Mouse (Mus musculus) midbrain, embryonic 14.5 days (tissue): Measurements from ENCODE around the gene Gm20815. TPM values are rescaled to one million over a fixed set of nuclear protein-coding genes. Genes with fewer than 3 reads are reported as not detected.
"Not testable (repeated sequence)": the region's sequence is repeated elsewhere in the genome, so short reads cannot be mapped to it uniquely, and the experiment has no call there.

Experiments
- ATAC-seq: fragments of 200-750 bp; cut with Nextera tagmentation; 2 replicates; pipeline ENCODE4 v1.8.0; 2017; ENCODE audit warnings: moderate number of reproducible peaks, moderate library complexity; ENCODE audit not compliant: low FRiP score, low TSS enrichment
- DNase-seq: peaks from one replicate; pipeline ENCODE4 v3.0.0-alpha.2; 2015
- H3K27ac ChIP-seq: fragments of 300-500 bp; sonication (generic); replicated peaks from 2 replicates; pipeline ENCODE4 v1.5.1; 2014; ENCODE audit warnings: mild to moderate bottlenecking, low read depth, low read length, moderate library complexity
- H3K27me3 ChIP-seq: fragments of 300-500 bp; sonication (generic); 2 replicates; pipeline ENCODE4 v1.6.1; 2014; ENCODE audit warnings: low read length, control low read depth, mixed read lengths; ENCODE audit not compliant: control insufficient read depth, insufficient read depth
- H3K36me3 ChIP-seq: fragments of 300-500 bp; sonication (generic); 2 replicates; pipeline ENCODE4 v1.6.1; 2014; ENCODE audit warnings: low read length, control low read depth; ENCODE audit not compliant: control insufficient read depth, insufficient read depth
- H3K4me1 ChIP-seq: fragments of 300-500 bp; sonication (generic); 2 replicates; pipeline ENCODE4 v1.6.1; 2014; ENCODE audit warnings: mild to moderate bottlenecking, antibody characterized with exemption, low read length, control low read depth; ENCODE audit not compliant: control insufficient read depth, insufficient read depth
- H3K4me2 ChIP-seq: fragments of 300-500 bp; sonication (generic); 2 replicates; pipeline ENCODE4 v1.6.1; 2014; ENCODE audit warnings: mild to moderate bottlenecking, low read length, moderate library complexity
- H3K4me3 ChIP-seq: fragments of 300-500 bp; sonication (generic); replicated peaks from 2 replicates; pipeline ENCODE4 v1.5.1; 2014; ENCODE audit warnings: low read depth, low read length
- H3K9ac ChIP-seq: fragments of 300-500 bp; sonication (generic); replicated peaks from 2 replicates; pipeline ENCODE4 v1.6.1; 2014; ENCODE audit warnings: mild to moderate bottlenecking, low read length, moderate library complexity
- H3K9me3 ChIP-seq: fragments of 300-500 bp; sonication (generic); 2 replicates; pipeline ENCODE4 v1.6.1; 2016; ENCODE audit warnings: low read length, control low read depth, mixed read lengths; ENCODE audit not compliant: control insufficient read depth
- WGBS: fragments of 180-500 bp; shearing (Covaris S2); extraction: QIAGEN DNeasy Blood & Tissue Kit; methylation state at CpG from one replicate; pipeline ENCODE4 v1.1.7; 2014; 5-methylcytosine and 5-hydroxymethylcytosine counted together
- polyA plus RNA-seq: library from polyadenylated mRNA; unstranded; fragments of >200 nt; fragmentation: Nextera tagmentation; extraction: Ambion mirVana; gene quantifications from 2 replicates; pipeline ENCODE4 v1.2.1, GENCODE M21; 2014

The Gm20815 gene
- polyA plus RNA-seq = not detected in 2 replicates

DNA sequence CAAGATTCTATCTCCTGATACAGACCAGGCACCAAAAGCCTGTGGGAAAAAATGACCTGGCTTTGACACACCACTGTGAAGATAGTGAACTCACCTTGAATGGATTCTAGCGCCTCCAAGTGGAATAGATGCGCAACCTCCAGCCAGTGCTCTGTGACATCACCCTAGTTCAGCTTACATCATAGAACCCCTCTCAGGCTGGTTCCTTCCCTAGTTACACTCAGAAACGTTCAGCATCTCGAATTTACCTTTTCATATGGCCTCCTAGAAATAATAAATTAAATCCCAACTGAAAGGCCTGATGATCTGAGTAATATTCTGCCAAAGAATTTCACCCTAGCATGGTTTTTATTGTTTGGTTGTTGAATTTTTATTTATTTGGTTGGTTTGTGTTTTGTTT is at the start of gene Gm20815:
Gene Gm20815 (minus strand): TSS at position 101 of the 400 bp plus-strand sequence.
- H3K9ac ChIP-seq, DNase-seq, H3K27ac ChIP-seq, ATAC-seq, H3K9me3 ChIP-seq, H3K27me3 ChIP-seq, H3K4me3 ChIP-seq, H3K4me1 ChIP-seq, H3K4me2 ChIP-seq, H3K36me3 ChIP-seq: not testable (repeated sequence)
- no CpG with 5 or more reads among the region's 4 CpGs for WGBS
